In genomic region chr1:153045368-153045767, GRCm38 (mm10) we compare ENCODE assay signal across 14 mouse cellular contexts.
DNase-seq lines count a peak whose midpoint lies in the region; ATAC-seq and TF ChIP-seq lines count a peak whose summit lies in the region.
"Had no signal": no experiment of that assay in that cellular context is flagged by ENCODE, and none has a peak within 500 bp of the region (broad histone marks: within the 10 kb centered on the region; RNA-seq: fewer than 3 reads in every experiment).

No protein-coding gene starts in this region.

- no peaks in the 10 kb centered on the region for H3K36me3 ChIP-seq in hindbrain, embryonic 16.5 days (ENCODE audit: control insufficient read depth, insufficient read depth, low read length)
- H3K36me3 ChIP-seq in hindbrain, embryonic 14.5 days (replicated peaks; ENCODE audit: control insufficient read depth, insufficient read depth), result no peaks in the 10 kb centered on the region
- H3K36me3 ChIP-seq in heart, adult 2 months (ENCODE audit: control insufficient read depth, insufficient read depth, low read length), result no peaks in the 10 kb centered on the region
- H3K36me3 ChIP-seq: midbrain, embryonic 12.5 days; neural tube, embryonic 13.5 days had no signal

- peak; percentile 38; the same call in 1 of the 2 replicates for ATAC-seq in hindbrain, embryonic 16.5 days
- ATAC-seq in hindbrain, embryonic 14.5 days (ENCODE audit: low FRiP score), result no peak
- ATAC-seq in monocyte, adult 5-6 weeks (replicated peaks; ENCODE audit: insufficient number of reproducible peaks, low FRiP score, low TSS enrichment, poor library complexity, severe bottlenecking), result no peak

- H3K9ac ChIP-seq in hindbrain, embryonic 16.5 days (ENCODE audit: low read depth, low read length), result no peak overlapping the region
- no peak overlapping the region for H3K9ac ChIP-seq in hindbrain, embryonic 14.5 days
- H3K9ac ChIP-seq in heart, adult 2 months (ENCODE audit: low read depth, low read length), result no peak overlapping the region
- H3K9ac ChIP-seq: midbrain, embryonic 12.5 days; neural tube, embryonic 13.5 days had no signal

- no peak overlapping the region for H3K4me2 ChIP-seq in hindbrain, embryonic 16.5 days (ENCODE audit: low read length)
- no peak overlapping the region for H3K4me2 ChIP-seq in hindbrain, embryonic 14.5 days (replicated peaks)
- H3K4me2 ChIP-seq: midbrain, embryonic 12.5 days; neural tube, embryonic 13.5 days had no signal

- H3K27ac ChIP-seq in hindbrain, embryonic 16.5 days (ENCODE audit: low read depth, low read length), result no peak overlapping the region
- H3K27ac ChIP-seq in hindbrain, embryonic 14.5 days, result no peak overlapping the region
- no peak overlapping the region for H3K27ac ChIP-seq in heart, adult 2 months
- H3K27ac ChIP-seq: midbrain, embryonic 12.5 days; neural tube, embryonic 13.5 days had no signal

- TF ChIP-seq CTCF in heart, adult 2 months (IDR thresholded peaks at IDR 0.05), result no peak

- H3K4me1 ChIP-seq in hindbrain, embryonic 16.5 days (ENCODE audit: control insufficient read depth, insufficient read depth, low read depth, low read length), result peaks cover 14% of the 10 kb centered on the region
- peaks cover 21% of the 10 kb centered on the region for H3K4me1 ChIP-seq in hindbrain, embryonic 14.5 days (replicated peaks; ENCODE audit: control insufficient read depth, insufficient read depth, low read length)
- H3K4me1 ChIP-seq in heart, adult 2 months (ENCODE audit: control insufficient read depth, insufficient read depth, low read length), result peaks cover 3% of the 10 kb centered on the region

- intact Hi-C loops in heart, adult 2 months (cut with DNase I), result loop anchor here (5.0 kb wide), 1 partner anchor 342 kb away; no protein-coding TSS in a partner anchor

- no peak for TF ChIP-seq EP300 in heart, adult 2 months (IDR thresholded peaks at IDR 0.05; ENCODE audit: insufficient read depth, low read depth, low read length)

- DNase-seq in hindbrain, embryonic 14.5 days (ENCODE audit: low spot score), result no peak
- DNase-seq in right cerebral cortex, postnatal 25 days, result peak; percentile 12
- DNase-seq in right cerebral cortex, postnatal 4 days, result no peak
- peak; percentile 87 for DNase-seq in cerebellum, adult 9-11 months
- no peak for DNase-seq in heart, adult 2 months
- DNase-seq: adrenal gland, postnatal 25 days; heart, adult 18-20 months; heart, postnatal 4 days; kidney, adult 9 months; thymus, postnatal 4 days had no signal

- H3K27me3 ChIP-seq in hindbrain, embryonic 16.5 days (replicated peaks; ENCODE audit: control insufficient read depth, insufficient read depth, low read length), result no peaks in the 10 kb centered on the region
- H3K27me3 ChIP-seq in hindbrain, embryonic 14.5 days (ENCODE audit: control insufficient read depth, insufficient read depth, low read length), result no peaks in the 10 kb centered on the region
- H3K27me3 ChIP-seq in heart, adult 2 months (ENCODE audit: control insufficient read depth, insufficient read depth, low read length), result no peaks in the 10 kb centered on the region

- no peak overlapping the region for H3K4me3 ChIP-seq in hindbrain, embryonic 16.5 days (ENCODE audit: low read length)
- no peak overlapping the region for H3K4me3 ChIP-seq in hindbrain, embryonic 14.5 days (replicated peaks; ENCODE audit: low read length)
- no peak overlapping the region for H3K4me3 ChIP-seq in heart, adult 2 months
- H3K4me3 ChIP-seq: midbrain, embryonic 12.5 days; neural tube, embryonic 13.5 days had no signal

- WGBS in hindbrain, embryonic 16.5 days, result 58% methylated on average over 11 of the region's 11 CpGs
- 67% methylated on average over 11 of the region's 11 CpGs for WGBS in hindbrain, embryonic 14.5 days
- WGBS in heart, adult 2 months, result 58% methylated on average over 11 of the region's 11 CpGs

- TF ChIP-seq POLR2A in heart, adult 2 months (IDR thresholded peaks at IDR 0.05; ENCODE audit: insufficient read depth, low read depth, low read length), result no peak

- H3K79me2 ChIP-seq in heart, adult 2 months (replicated peaks; ENCODE audit: control insufficient read depth, insufficient read depth, low read length), result no peaks in the 10 kb centered on the region

- no peaks in the 10 kb centered on the region for H3K9me3 ChIP-seq in hindbrain, embryonic 16.5 days (ENCODE audit: control insufficient read depth, low read length)
- H3K9me3 ChIP-seq in hindbrain, embryonic 14.5 days (ENCODE audit: control insufficient read depth, low read length), result no peaks in the 10 kb centered on the region
- H3K9me3 ChIP-seq: midbrain, embryonic 12.5 days; neural tube, embryonic 13.5 days had no signal

Comparison
In these comparisons a context has a peak if more than half of its experiments do, and no peak if none do; other contexts are left out.
1. DNase-seq: peak in right cerebral cortex, postnatal 25 days (single experiment) and cerebellum, adult 9-11 months (single experiment); none in hindbrain, embryonic 14.5 days (single experiment), right cerebral cortex, postnatal 4 days (single experiment) and heart, adult 2 months (0 of 2).